Mouse (Mus musculus) liver, embryonic 13.5 days (tissue): ENCODE results near the gene Ankef1. TPM values are rescaled to one million over a fixed set of nuclear protein-coding genes. Genes with fewer than 3 reads are reported as not detected.
A peak's percentile ranks its signal among the peaks of the same experiment; 100 is the strongest.

Source experiments
- ATAC-seq: fragments of 200-750 bp; cut with Nextera tagmentation; 2 replicates; pipeline ENCODE4 v1.8.0; 2017; ENCODE audit warnings: low read depth, mild to moderate bottlenecking, moderate number of reproducible peaks, moderate library complexity
- DNase-seq: peaks from one replicate; pipeline ENCODE4 v3.0.0; 2022
- H3K27ac ChIP-seq: fragments of 300-500 bp; sonication (generic); 2 replicates; pipeline ENCODE4 v1.5.1; 2015; ENCODE audit warnings: moderate library complexity, mild to moderate bottlenecking, inconsistent platforms
- H3K27me3 ChIP-seq: fragments of 300-500 bp; sonication (generic); 2 replicates; pipeline ENCODE4 v1.6.1; 2015; ENCODE audit warnings: mild to moderate bottlenecking, inconsistent platforms
- H3K36me3 ChIP-seq: fragments of 300-500 bp; sonication (generic); 2 replicates; pipeline ENCODE4 v1.6.1; 2015; ENCODE audit warnings: mild to moderate bottlenecking, inconsistent platforms
- H3K4me1 ChIP-seq: fragments of 300-500 bp; sonication (generic); replicated peaks from 2 replicates; pipeline ENCODE4 v1.6.1; 2015; ENCODE audit warnings: inconsistent platforms
- H3K4me2 ChIP-seq: fragments of 300-500 bp; sonication (generic); 2 replicates; pipeline ENCODE4 v1.6.1; 2015; ENCODE audit warnings: inconsistent platforms, mild to moderate bottlenecking, moderate library complexity
- H3K4me3 ChIP-seq: fragments of 300-500 bp; sonication (generic); replicated peaks from 2 replicates; pipeline ENCODE4 v1.5.1; 2015; ENCODE audit warnings: mild to moderate bottlenecking, inconsistent platforms
- H3K9ac ChIP-seq: fragments of 300-500 bp; sonication (generic); 2 replicates; pipeline ENCODE4 v1.6.1; 2015; ENCODE audit warnings: mild to moderate bottlenecking, inconsistent platforms
- H3K9me3 ChIP-seq: fragments of 300-500 bp; sonication (generic); replicated peaks from 2 replicates; pipeline ENCODE4 v1.6.1; 2016; ENCODE audit warnings: inconsistent platforms
- WGBS: fragments of 180-500 bp; shearing (Covaris S2); methylation state at CpG from one replicate; pipeline ENCODE4 v1.1.7; 2015; ENCODE audit not compliant: insufficient replicate concordance; 5-methylcytosine and 5-hydroxymethylcytosine counted together
- polyA plus RNA-seq: library from polyadenylated mRNA; unstranded; fragments of >200 nt; fragmentation: Nextera tagmentation; extraction: Ambion mirVana; gene quantifications from 2 replicates; pipeline ENCODE4 v1.2.1, GENCODE M21; 2015

Ankef1 gene
- polyA plus RNA-seq = not detected in 2 replicates

DNA sequence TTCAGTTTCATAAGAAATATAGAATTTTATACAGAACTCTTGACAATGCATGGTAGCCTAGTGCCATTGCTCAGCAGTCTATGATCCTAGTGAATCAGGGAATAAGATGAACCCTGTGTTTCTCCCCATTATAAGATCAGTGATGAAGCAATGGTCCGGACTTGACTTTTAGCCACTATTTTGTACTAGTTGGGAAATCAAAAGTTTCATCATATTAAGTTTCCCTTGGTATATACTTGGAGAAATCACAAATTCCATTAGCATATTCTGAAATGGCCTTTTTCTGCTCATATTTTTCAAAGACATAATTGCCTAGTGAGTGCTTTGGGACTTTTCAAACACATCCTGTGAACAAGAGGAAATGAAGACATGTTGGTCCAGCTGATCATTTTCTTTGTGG is at the start of gene Ankef1:
Gene Ankef1, plus strand, starts transcription at position 260 of the 400 bp plus-strand sequence.
- no peak within 1 kb of the TSS for H3K9ac ChIP-seq
- no peak for ATAC-seq
- H3K4me3 ChIP-seq = no peak within 1 kb of the TSS
- DNase-seq = no peak
- H3K4me2 ChIP-seq = no peak within 1 kb of the TSS
- H3K27ac ChIP-seq = no peak within 1 kb of the TSS
- WGBS = 63% methylated on average over 1 of the region's 1 CpGs
- H3K4me1 ChIP-seq = no peaks in the 10 kb centered on the region
- H3K36me3 ChIP-seq = no peaks in the 10 kb centered on the region
- H3K9me3 ChIP-seq = no peaks in the 10 kb centered on the region
- no peaks in the 10 kb centered on the region for H3K27me3 ChIP-seq

- H3K27me3 ChIP-seq = no peaks in the 10 kb centered on the region
- H3K4me2 ChIP-seq = no peak overlapping the region
- H3K9ac ChIP-seq = no peak overlapping the region
- H3K9me3 ChIP-seq = no peaks in the 10 kb centered on the region
- no peak overlapping the region for H3K27ac ChIP-seq
- H3K4me3 ChIP-seq = no peak overlapping the region
- DNase-seq (no peak), ATAC-seq (peak; percentile 51; the same call in 1 of the 2 replicates)
- 69% methylated on average over 2 of the region's 2 CpGs for WGBS
- no peaks in the 10 kb centered on the region for H3K4me1 ChIP-seq
- H3K36me3 ChIP-seq = no peaks in the 10 kb centered on the region
Observed at GRCm38 (mm10) chr2:136456468-136456867, 45.2 kb upstream of the Ankef1 start.

DNA sequence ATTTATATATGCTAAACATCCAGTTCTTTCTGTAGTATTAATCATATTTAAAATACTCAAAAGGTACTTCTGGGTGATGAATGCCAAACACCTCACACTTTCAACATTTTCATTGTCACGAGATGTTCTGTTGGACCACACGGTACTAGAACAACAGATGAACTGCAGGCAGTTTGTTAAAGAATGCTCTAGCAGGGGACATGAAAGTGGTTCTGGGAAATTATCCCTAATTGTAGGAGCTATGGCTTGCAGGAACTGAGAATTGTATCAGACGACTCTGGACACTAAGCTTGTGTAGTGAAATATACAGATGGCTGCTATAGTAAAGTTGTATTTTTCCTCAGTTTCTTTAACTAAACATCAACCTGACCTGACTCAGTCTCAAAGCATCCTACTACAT is 44.8 kb upstream of the Ankef1 start:
- H3K27me3 ChIP-seq = no peaks in the 10 kb centered on the region
- no peaks in the 10 kb centered on the region for H3K4me1 ChIP-seq
- 68% methylated on average over 3 of the region's 3 CpGs for WGBS
- H3K4me2 ChIP-seq = no peak overlapping the region
- no peaks in the 10 kb centered on the region for H3K9me3 ChIP-seq
- no peak overlapping the region for H3K4me3 ChIP-seq
- ATAC-seq (no peak), DNase-seq (no peak)
- H3K36me3 ChIP-seq = no peaks in the 10 kb centered on the region
- H3K9ac ChIP-seq = no peak overlapping the region
- H3K27ac ChIP-seq = no peak overlapping the region

DNA sequence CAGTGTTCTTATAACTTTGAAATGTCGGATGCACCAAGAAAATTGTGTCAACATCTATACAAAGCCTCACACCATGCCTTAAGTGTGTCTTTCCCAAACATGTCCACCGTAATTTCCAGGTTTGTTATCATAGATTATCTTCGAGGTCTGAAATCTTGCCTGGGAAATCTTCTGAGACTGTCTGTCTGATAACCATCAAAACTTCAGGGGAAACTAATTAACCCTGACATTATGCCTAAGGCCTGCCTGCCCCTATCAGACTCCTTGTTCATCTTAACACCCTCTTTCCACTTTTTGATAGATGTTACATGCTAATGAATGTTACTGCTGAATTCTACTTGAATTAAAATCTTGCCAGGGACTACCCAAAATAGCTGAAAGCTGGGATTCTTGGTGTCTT is 24.1 kb upstream of the Ankef1 start:
- WGBS = 61% methylated on average over 3 of the region's 3 CpGs
- ATAC-seq (no peak), DNase-seq (no peak)

DNA sequence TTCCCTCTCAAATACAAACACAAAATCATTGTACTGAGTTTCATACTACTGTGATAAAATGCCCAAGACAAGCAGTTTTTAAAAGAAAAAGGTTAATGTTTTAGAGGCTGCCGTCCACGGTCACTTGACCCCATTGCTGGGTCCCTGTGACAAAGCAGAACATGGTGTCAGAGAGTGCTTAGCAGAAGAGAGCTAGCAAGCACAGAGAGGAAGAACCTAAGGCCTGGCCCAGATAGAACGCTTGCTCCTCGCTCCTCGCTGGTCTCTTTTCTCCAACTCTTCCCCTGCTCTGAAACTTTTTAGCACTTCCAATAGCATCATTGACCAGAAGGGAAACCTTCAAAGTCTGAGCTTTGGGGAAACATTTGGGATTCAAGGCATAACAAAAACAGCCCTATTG is 19.4 kb upstream of the Ankef1 start:
- H3K4me1 ChIP-seq = no peaks in the 10 kb centered on the region
- WGBS = 63% methylated on average over 5 of the region's 5 CpGs
- H3K36me3 ChIP-seq = no peaks in the 10 kb centered on the region
- no peaks in the 10 kb centered on the region for H3K27me3 ChIP-seq
- no peak overlapping the region for H3K27ac ChIP-seq
- ATAC-seq (no peak), DNase-seq (no peak)
- H3K4me3 ChIP-seq = no peak overlapping the region
- H3K9me3 ChIP-seq = no peaks in the 10 kb centered on the region
- no peak overlapping the region for H3K9ac ChIP-seq
- H3K4me2 ChIP-seq = no peak overlapping the region

More for the DNA sequence above, 24.1 kb upstream of the Ankef1 start:
- no peak overlapping the region for H3K9ac ChIP-seq
- no peak overlapping the region for H3K4me3 ChIP-seq
- H3K27ac ChIP-seq = no peak overlapping the region
- no peaks in the 10 kb centered on the region for H3K36me3 ChIP-seq
- no peaks in the 10 kb centered on the region for H3K9me3 ChIP-seq
- no peaks in the 10 kb centered on the region for H3K4me1 ChIP-seq
- no peak overlapping the region for H3K4me2 ChIP-seq
- no peaks in the 10 kb centered on the region for H3K27me3 ChIP-seq

- H3K36me3 ChIP-seq = no peaks in the 10 kb centered on the region
- H3K27ac ChIP-seq = no peak overlapping the region
- H3K4me1 ChIP-seq = no peaks in the 10 kb centered on the region
- no peak overlapping the region for H3K9ac ChIP-seq
- no peak overlapping the region for H3K4me2 ChIP-seq
- ATAC-seq = no peak
- H3K4me3 ChIP-seq = no peak overlapping the region
- H3K9me3 ChIP-seq = no peaks in the 10 kb centered on the region
- WGBS = 53% methylated on average over 3 of the region's 3 CpGs
- H3K27me3 ChIP-seq = no peaks in the 10 kb centered on the region
- no peak for DNase-seq
Observed at GRCm38 (mm10) chr2:136483058-136483457, 18.7 kb upstream of the Ankef1 start.

GRCm38 (mm10) chr2:136484955-136485354 is 16.8 kb upstream of the Ankef1 start:
- Histone ChIP-seq H3K4me2 (no peak overlapping the region), H3K27ac (no peak overlapping the region), H3K9ac (no peak overlapping the region), H3K4me1 (no peaks in the 10 kb centered on the region), H3K27me3 (no peaks in the 10 kb centered on the region), H3K36me3 (no peaks in the 10 kb centered on the region), H3K4me3 (no peak overlapping the region), H3K9me3 (no peaks in the 10 kb centered on the region)
- no peak for ATAC-seq
- no peak for DNase-seq
- 37% methylated on average over 3 of the region's 3 CpGs for WGBS

GRCm38 (mm10) chr2:136485401-136485800 is 16.3 kb upstream of the Ankef1 start:
- no peak overlapping the region for H3K4me3 ChIP-seq
- no peaks in the 10 kb centered on the region for H3K27me3 ChIP-seq
- no peak overlapping the region for H3K4me2 ChIP-seq
- H3K27ac ChIP-seq = no peak overlapping the region
- no peaks in the 10 kb centered on the region for H3K9me3 ChIP-seq
- no peak overlapping the region for H3K9ac ChIP-seq
- DNase-seq (no peak), ATAC-seq (no peak)
- H3K36me3 ChIP-seq = no peaks in the 10 kb centered on the region
- WGBS = 81% methylated on average over 1 of the region's 1 CpGs
- H3K4me1 ChIP-seq = no peaks in the 10 kb centered on the region

- ATAC-seq = peak; percentile 45; the same call in 1 of the 2 replicates
- WGBS = 13% methylated on average over 6 of the region's 6 CpGs
Observed at GRCm38 (mm10) chr2:136485815-136486619, 15.7 kb upstream of the Ankef1 start.

GRCm38 (mm10) chr2:136486986-136487385 is 14.7 kb upstream of the Ankef1 start:
- H3K27ac ChIP-seq = no peak overlapping the region
- H3K4me3 ChIP-seq = no peak overlapping the region
- H3K27me3 ChIP-seq = no peaks in the 10 kb centered on the region
- H3K9ac ChIP-seq = no peak overlapping the region
- no peaks in the 10 kb centered on the region for H3K4me1 ChIP-seq
- no peaks in the 10 kb centered on the region for H3K9me3 ChIP-seq
- ATAC-seq (no peak), DNase-seq (no peak)
- no peak overlapping the region for H3K4me2 ChIP-seq
- no peaks in the 10 kb centered on the region for H3K36me3 ChIP-seq
- WGBS = 66% methylated on average over 5 of the region's 5 CpGs

More at GRCm38 (mm10) chr2:136485815-136486619, 15.7 kb upstream of the Ankef1 start:
- Histone ChIP-seq H3K27me3 (no peaks in the 10 kb centered on the region), H3K9ac (no peak overlapping the region), H3K36me3 (no peaks in the 10 kb centered on the region), H3K27ac (no peak overlapping the region), H3K4me3 (no peak overlapping the region), H3K4me1 (no peaks in the 10 kb centered on the region), H3K9me3 (no peaks in the 10 kb centered on the region), H3K4me2 (no peak overlapping the region)
- peak; percentile 1 for DNase-seq

DNA sequence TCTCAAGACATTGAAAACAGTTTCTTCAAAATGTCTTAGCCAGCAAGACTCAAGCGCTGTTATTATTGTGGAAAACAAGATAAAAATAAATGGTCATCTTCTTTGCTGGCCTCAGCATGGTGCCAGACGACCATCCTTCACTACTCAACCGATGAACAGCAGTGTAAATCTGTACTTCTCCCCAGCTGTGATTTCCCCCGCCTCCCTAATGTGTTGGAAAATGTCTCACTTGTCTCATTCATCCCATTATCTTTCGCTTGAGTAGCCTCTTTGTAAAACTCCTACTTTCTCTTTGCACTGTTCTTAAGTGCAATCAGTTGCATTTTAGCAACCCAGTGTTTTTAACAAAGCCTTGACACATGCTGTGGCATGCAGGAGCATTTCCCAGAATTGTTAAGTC is 9.4 kb downstream of the Ankef1 start:
- Histone ChIP-seq H3K9me3 (no peaks in the 10 kb centered on the region), H3K4me2 (no peak overlapping the region), H3K9ac (no peak overlapping the region), H3K27ac (no peak overlapping the region), H3K4me1 (no peaks in the 10 kb centered on the region), H3K36me3 (no peaks in the 10 kb centered on the region), H3K4me3 (no peak overlapping the region), H3K27me3 (no peaks in the 10 kb centered on the region)
- WGBS = 57% methylated on average over 5 of the region's 5 CpGs
- DNase-seq (no peak), ATAC-seq (no peak)

GRCm38 (mm10) chr2:136511756-136512155 is 10.0 kb downstream of the Ankef1 start:
- WGBS = 49% methylated on average over 4 of the region's 4 CpGs
- Histone ChIP-seq H3K9ac (no peak overlapping the region), H3K36me3 (no peaks in the 10 kb centered on the region), H3K4me3 (no peak overlapping the region), H3K27ac (no peak overlapping the region), H3K27me3 (no peaks in the 10 kb centered on the region), H3K9me3 (no peaks in the 10 kb centered on the region), H3K4me1 (no peaks in the 10 kb centered on the region), H3K4me2 (no peak overlapping the region)
- DNase-seq (no peak), ATAC-seq (no peak)
